Mouse (Mus musculus) gastrocnemius, adult 8-10 months (tissue): ENCODE measurements around the gene Smad6. TPM values are rescaled to one million over a fixed set of nuclear protein-coding genes. Genes with fewer than 3 reads are reported as not detected.
A peak's percentile ranks its signal among the peaks of the same experiment; 100 is the strongest.

Experiments used
- DNase-seq, 2 experiments: peaks; one replicate each; pipeline ENCODE4 v3.0.0; 2022; ENCODE audit warnings: low spot score in 2 of 2
- total RNA-seq, 4 experiments: library from RNA; stranded (reverse); gene quantifications; 2 replicates each; pipeline ENCODE4 v1.2.4; 2022

The Smad6 gene
- total RNA-seq, 4 experiments from 2014 or later = 3.2 to 5.1 (median 3.6) TPM

- DNase-seq = peak; percentile 94 to 95
Measured at GRCm38 (mm10) chr9:64022562-64023366, 905 bp upstream of the Smad6 start.

GRCm38 (mm10) chr9:64021319-64021850, 474 bp downstream of the Smad6 start:
- DNase-seq = no peak

- peak in 1 of 2 experiments; percentile 19 for DNase-seq
Measured at GRCm38 (mm10) chr9:64020606-64021318, 1.1 kb downstream of the Smad6 start.

GRCm38 (mm10) chr9:64020171-64020605, 1.7 kb downstream of the Smad6 start:
- DNase-seq = peak in 1 of 2 experiments; percentile 20

- no peak for DNase-seq
Measured at GRCm38 (mm10) chr9:64019036-64019886, 2.6 kb downstream of the Smad6 start.

GRCm38 (mm10) chr9:64017861-64018793, 3.7 kb downstream of the Smad6 start:
- DNase-seq = peak in 1 of 2 experiments; percentile 22

- peak in 1 of 2 experiments; percentile 42 for DNase-seq
Measured at GRCm38 (mm10) chr9:64016648-64017400, 5.0 kb downstream of the Smad6 start.

GRCm38 (mm10) chr9:64016092-64016491, 5.8 kb downstream of the Smad6 start:
- no peak for DNase-seq

- DNase-seq = no peak
Measured at GRCm38 (mm10) chr9:64014801-64015200, 7.1 kb downstream of the Smad6 start.

GRCm38 (mm10) chr9:64011356-64011755, 10.5 kb downstream of the Smad6 start:
- DNase-seq = no peak

GRCm38 (mm10) chr9:64002981-64003380, 18.9 kb downstream of the Smad6 start:
- no peak for DNase-seq

GRCm38 (mm10) chr9:64001081-64001480, 20.8 kb downstream of the Smad6 start:
- DNase-seq = no peak

- no peak for DNase-seq
Measured at GRCm38 (mm10) chr9:64000085-64000484, 21.8 kb downstream of the Smad6 start.

GRCm38 (mm10) chr9:63999194-63999593, 22.7 kb downstream of the Smad6 start:
- DNase-seq = no peak

GRCm38 (mm10) chr9:63998026-63998425, 23.8 kb downstream of the Smad6 start:
- peak in 1 of 2 experiments; percentile 39 for DNase-seq

- DNase-seq = peak in 1 of 2 experiments; percentile 41
Measured at GRCm38 (mm10) chr9:63997439-63997838, 24.4 kb downstream of the Smad6 start.

GRCm38 (mm10) chr9:63993256-63993655, 28.6 kb downstream of the Smad6 start:
- DNase-seq = no peak

GRCm38 (mm10) chr9:63992761-63993160, 29.1 kb downstream of the Smad6 start:
- no peak for DNase-seq

GRCm38 (mm10) chr9:63991193-63991592, 30.7 kb downstream of the Smad6 start:
- DNase-seq = no peak
